Mouse (Mus musculus): ENCODE data around the gene Sox5. TPM values are rescaled to one million over a fixed set of nuclear protein-coding genes. Genes with fewer than 3 reads are reported as not detected.

Sox5 gene
- polyA plus RNA-seq, 2 experiments, result 1.6 to 1.7 TPM

DNA sequence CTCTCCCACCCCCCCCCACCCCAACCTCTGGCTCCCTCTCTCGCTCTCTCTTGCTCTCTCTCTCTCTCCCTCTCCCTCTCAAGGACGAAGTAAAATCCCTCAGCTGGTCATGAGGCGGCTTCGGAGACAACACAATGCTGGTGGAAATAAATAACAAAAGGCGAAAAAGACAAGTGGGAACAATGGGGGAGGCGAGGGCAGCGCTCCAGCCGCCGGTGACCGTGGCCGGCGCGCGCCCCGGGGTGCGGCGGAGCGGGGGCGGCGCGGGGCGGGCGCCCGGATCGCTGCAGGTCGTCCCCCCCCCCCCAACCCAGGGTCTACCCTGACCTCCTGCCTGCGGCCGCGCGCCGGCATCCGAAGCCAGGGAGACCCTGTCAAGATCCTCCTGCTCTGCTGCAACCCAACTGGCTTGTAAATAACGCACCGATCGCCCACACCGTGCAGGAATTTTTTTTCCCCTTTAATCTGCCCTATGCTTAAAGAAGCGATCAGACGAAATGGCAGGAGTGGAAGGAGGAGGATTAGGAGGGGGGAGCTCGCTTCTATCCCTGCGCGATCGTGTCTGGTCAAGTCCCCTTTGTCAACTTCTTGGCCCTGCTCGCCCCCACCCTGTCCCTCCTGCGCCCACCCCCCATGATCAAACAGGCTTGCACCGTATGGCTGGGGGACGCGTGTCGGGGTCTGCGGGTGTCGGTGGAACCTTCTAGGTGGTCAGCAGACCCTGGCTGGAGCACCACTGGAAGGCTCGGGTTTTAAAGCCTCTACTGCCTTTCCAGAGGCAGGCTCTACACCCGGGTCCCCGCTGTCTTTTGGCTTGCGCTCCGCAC is 467 bp upstream of the Sox5 start:
- Histone ChIP-seq H3K4me3 (ENCODE audit: insufficient read depth in 1 of 2, low read depth in 2 of 2, low read length in 2 of 2) (peak overlapping the region; percentile 51 to 52), H3K4me2 (ENCODE audit: low read depth) (peak overlapping the region; percentile 61), H3K9ac (replicated peaks) (no peak overlapping the region; the same call in 1 of the 2 replicates), H3K27ac (no peak overlapping the region), H3K4me1 (replicated peaks; ENCODE audit: control insufficient read depth in 2 of 2, insufficient read depth in 2 of 2, low read length in 1 of 2) (no peaks in the 10 kb centered on the region), H3K27me3 (ENCODE audit: control insufficient read depth, insufficient read depth, low read length) (peaks cover 21% of the 10 kb centered on the region), H3K9me3 (ENCODE audit: control insufficient read depth, low read length) (no peaks in the 10 kb centered on the region), H3K36me3 (replicated peaks; ENCODE audit: control insufficient read depth, insufficient read depth, low read depth) (no peaks in the 10 kb centered on the region)
- 2% methylated on average over 52 of the region's 55 CpGs for WGBS (ENCODE audit: insufficient replicate concordance)
- TF ChIP-seq CTCF (IDR thresholded peaks at IDR 0.05; ENCODE audit: low read depth) (no peak), EP300 (IDR thresholded peaks at IDR 0.05; ENCODE audit: low read depth) (no peak)
- ATAC-seq (ENCODE audit: insufficient read depth) (no peak), DNase-seq (ENCODE audit: low read depth in 3 of 3, low spot score in 3 of 3) (no peak)

DNA sequence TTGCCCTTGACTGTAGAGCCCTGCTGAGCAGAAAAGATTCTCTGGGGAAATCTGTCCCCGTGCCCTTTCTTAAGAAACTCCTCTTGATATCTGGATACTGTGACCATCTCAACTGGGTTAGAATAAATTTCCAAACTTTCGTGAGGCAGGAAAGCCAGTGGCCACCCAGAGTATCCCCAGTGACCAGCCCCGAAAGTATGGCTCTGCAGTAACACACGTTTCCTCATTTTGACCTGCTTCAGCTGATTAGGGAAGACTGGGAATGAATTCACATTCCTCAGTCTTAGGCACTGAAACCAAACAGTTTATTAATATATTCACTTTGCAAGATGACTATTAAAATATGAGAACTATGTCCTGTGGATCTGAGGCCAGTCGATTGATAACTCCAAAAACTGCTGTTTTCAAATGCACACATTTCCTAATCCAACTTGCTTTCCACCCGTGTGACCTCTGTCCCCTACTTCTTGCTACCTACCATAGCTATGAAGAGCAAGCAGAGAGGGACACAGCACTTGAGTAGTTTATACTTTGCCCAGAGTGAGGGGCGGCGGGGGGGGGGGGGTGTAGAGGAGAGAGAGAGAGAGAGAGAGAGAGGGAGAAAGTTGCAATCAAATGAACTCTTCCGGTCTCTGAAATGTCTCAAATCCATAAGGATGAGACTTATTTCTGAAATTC is 1.0 kb downstream of the Sox5 start:
- H3K4me2 ChIP-seq (ENCODE audit: low read depth), result peak overlapping the region; percentile 61
- H3K36me3 ChIP-seq (replicated peaks; ENCODE audit: control insufficient read depth, insufficient read depth, low read depth), result no peaks in the 10 kb centered on the region
- DNase-seq (ENCODE audit: low read depth in 3 of 3, low spot score in 3 of 3) (no peak), ATAC-seq (ENCODE audit: insufficient read depth) (no peak)
- H3K4me1 ChIP-seq (replicated peaks; ENCODE audit: control insufficient read depth in 2 of 2, insufficient read depth in 2 of 2, low read length in 1 of 2), result no peaks in the 10 kb centered on the region
- no peak for TF ChIP-seq CTCF (IDR thresholded peaks at IDR 0.05; ENCODE audit: low read depth)
- no peak for TF ChIP-seq EP300 (IDR thresholded peaks at IDR 0.05; ENCODE audit: low read depth)
- H3K9ac ChIP-seq (replicated peaks), result no peak overlapping the region
- H3K27me3 ChIP-seq (ENCODE audit: control insufficient read depth, insufficient read depth, low read length), result peaks cover 21% of the 10 kb centered on the region
- peak overlapping the region; percentile 51 to 52 for H3K4me3 ChIP-seq (ENCODE audit: insufficient read depth in 1 of 2, low read depth in 2 of 2, low read length in 2 of 2)
- 32% methylated on average over 9 of the region's 9 CpGs for WGBS (ENCODE audit: insufficient replicate concordance)
- no peaks in the 10 kb centered on the region for H3K9me3 ChIP-seq (ENCODE audit: control insufficient read depth, low read length)
- H3K27ac ChIP-seq, result no peak overlapping the region

- TF ChIP-seq EP300 (IDR thresholded peaks at IDR 0.05; ENCODE audit: low read depth), result no peak
- no peak for TF ChIP-seq CTCF (IDR thresholded peaks at IDR 0.05; ENCODE audit: low read depth)
- Histone ChIP-seq H3K4me2 (ENCODE audit: low read depth) (peak overlapping the region; percentile 61), H3K4me1 (replicated peaks; ENCODE audit: control insufficient read depth in 2 of 2, insufficient read depth in 2 of 2, low read length in 1 of 2) (no peaks in the 10 kb centered on the region), H3K27ac (no peak overlapping the region), H3K27me3 (ENCODE audit: control insufficient read depth, insufficient read depth, low read length) (peaks cover 21% of the 10 kb centered on the region), H3K4me3 (ENCODE audit: insufficient read depth in 1 of 2, low read depth in 2 of 2, low read length in 2 of 2) (0 out of 4 replicates have a peak overlapping the region, but pooled peaks of 1 of the 2 experiments have one; percentile 32), H3K9ac (replicated peaks) (no peak overlapping the region), H3K36me3 (replicated peaks; ENCODE audit: control insufficient read depth, insufficient read depth, low read depth) (no peaks in the 10 kb centered on the region), H3K9me3 (ENCODE audit: control insufficient read depth, low read length) (no peaks in the 10 kb centered on the region)
- 51% methylated on average over 12 of the region's 12 CpGs for WGBS (ENCODE audit: insufficient replicate concordance)
- ATAC-seq (ENCODE audit: insufficient read depth), result no peak
- no peak for DNase-seq (ENCODE audit: low read depth in 3 of 3, low spot score in 3 of 3)
These were observed 1.7 kb downstream of the Sox5 start for GRCm38 (mm10) chr6:144779945-144780607.

DNA sequence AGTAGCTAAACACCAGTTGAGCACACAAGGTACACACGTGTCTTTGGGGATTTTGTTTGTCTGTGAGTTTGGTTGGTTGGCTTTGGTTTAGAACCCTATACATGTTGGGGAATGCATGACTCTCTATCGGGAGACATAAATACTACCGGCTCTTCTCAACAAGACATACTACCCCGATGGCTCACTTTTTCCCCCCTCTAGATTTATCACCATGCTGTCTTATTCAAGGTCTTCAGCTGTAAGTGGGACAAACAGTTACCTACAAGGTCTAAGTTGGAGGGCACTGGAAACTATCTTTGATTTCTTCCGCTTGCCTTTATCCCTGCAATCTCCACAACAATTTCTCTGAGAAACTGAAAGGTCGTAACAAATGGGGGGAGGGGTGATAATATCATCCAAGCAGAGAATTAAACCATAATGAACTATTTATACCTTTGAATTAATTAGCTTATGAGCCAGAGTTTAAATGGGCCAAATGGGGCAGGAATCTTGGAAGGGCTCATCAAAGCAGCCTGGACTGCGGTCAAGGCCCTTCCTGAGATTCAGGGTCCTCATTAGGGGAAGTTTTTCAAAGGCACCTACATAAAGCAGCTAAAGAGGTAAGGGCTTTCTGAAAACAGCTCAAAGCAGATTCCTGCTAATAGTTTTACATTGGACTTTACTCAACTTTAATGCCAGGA is 4.3 kb downstream of the Sox5 start:
- WGBS (ENCODE audit: insufficient replicate concordance), result 72% methylated on average over 7 of the region's 7 CpGs
- TF ChIP-seq CTCF (IDR thresholded peaks at IDR 0.05; ENCODE audit: low read depth), result no peak
- no peak for TF ChIP-seq EP300 (IDR thresholded peaks at IDR 0.05; ENCODE audit: low read depth)
- Histone ChIP-seq H3K36me3 (replicated peaks; ENCODE audit: control insufficient read depth, insufficient read depth, low read depth) (no peaks in the 10 kb centered on the region), H3K4me2 (ENCODE audit: low read depth) (no peak overlapping the region), H3K27ac (no peak overlapping the region), H3K4me3 (ENCODE audit: insufficient read depth in 1 of 2, low read depth in 2 of 2, low read length in 2 of 2) (no peak overlapping the region), H3K9ac (replicated peaks) (no peak overlapping the region), H3K9me3 (ENCODE audit: control insufficient read depth, low read length) (no peaks in the 10 kb centered on the region), H3K4me1 (replicated peaks; ENCODE audit: control insufficient read depth in 2 of 2, insufficient read depth in 2 of 2, low read length in 1 of 2) (peaks cover 0 to 3% of the 10 kb centered on the region in 2 experiments; a peak in 1 of 4 replicates), H3K27me3 (ENCODE audit: control insufficient read depth, insufficient read depth, low read length) (peaks cover 12% of the 10 kb centered on the region)
- no peak for ATAC-seq (ENCODE audit: insufficient read depth)
- no peak for DNase-seq (ENCODE audit: low read depth in 3 of 3, low spot score in 3 of 3)

Data from liver, embryonic 14.5 days (tissue).